Mouse (Mus musculus) stomach, postnatal 0 days (tissue): ENCODE measurements around the gene Syt17.

Experiments
- CTCF ChIP-seq: IDR thresholded peaks from 2 replicates; pipeline ENCODE4 v1.5.1; 2016; ENCODE audit warnings: antibody characterized with exemption, low read depth, mild to moderate bottlenecking, moderate library complexity
- EP300 ChIP-seq: optimal IDR thresholded peaks from 2 replicates; pipeline ENCODE3; 2016; ENCODE audit warnings: antibody characterized with exemption

- no peak for TF ChIP-seq CTCF
- no peak for TF ChIP-seq EP300
Measured at GRCm38 (mm10) chr7:118483996-118484395, 36.0 kb upstream of the Syt17 start.
